Mouse (Mus musculus) liver, adult 2 months (tissue): ENCODE measurements around the gene Fam216a. TPM values are rescaled to one million over a fixed set of nuclear protein-coding genes. Genes with fewer than 3 reads are reported as not detected.

Source experiments
- DNase-seq: peaks from one replicate; pipeline ENCODE4 v3.0.0-alpha.2; 2011; ENCODE audit warnings: low read depth, low spot score; ENCODE audit errors: extremely low read depth
- H3K27ac ChIP-seq: fragments of 200-500 bp; replicated peaks from 2 replicates; pipeline ENCODE4 v1.5.1; 2012; ENCODE audit warnings: low read depth, mild to moderate bottlenecking, control low read depth, inconsistent platforms, low read length; ENCODE audit not compliant: insufficient read depth
- H3K27me3 ChIP-seq: fragments of 200-500 bp; 2 replicates; pipeline ENCODE4 v1.6.1; 2012; ENCODE audit warnings: mild to moderate bottlenecking, moderate library complexity, low read length, inconsistent platforms; ENCODE audit not compliant: control insufficient read depth, insufficient read depth
- H3K36me3 ChIP-seq: fragments of 200-500 bp; 2 replicates; pipeline ENCODE4 v1.6.1; 2012; ENCODE audit warnings: low read length, inconsistent platforms; ENCODE audit not compliant: control insufficient read depth, insufficient read depth
- H3K4me1 ChIP-seq: fragments of 200-500 bp; 2 replicates; pipeline ENCODE4 v1.6.1; 2011; ENCODE audit warnings: low read length; ENCODE audit not compliant: control insufficient read depth, insufficient read depth
- H3K4me3 ChIP-seq: fragments of 200-500 bp; 2 replicates; pipeline ENCODE4 v1.5.1; 2011; ENCODE audit warnings: low read depth, mild to moderate bottlenecking, control low read depth, low read length, moderate library complexity; ENCODE audit not compliant: insufficient read depth
- H3K79me2 ChIP-seq: fragments of 200-500 bp; 2 replicates; pipeline ENCODE4 v1.6.1; 2012; ENCODE audit warnings: inconsistent platforms, mild to moderate bottlenecking, low read length, moderate library complexity; ENCODE audit not compliant: control insufficient read depth, insufficient read depth
- H3K9ac ChIP-seq: fragments of 200-500 bp; 2 replicates; pipeline ENCODE4 v1.6.1; 2012; ENCODE audit warnings: low read depth, mild to moderate bottlenecking, control low read depth, inconsistent platforms, low read length
- CTCF ChIP-seq: fragments of 200-500 bp; IDR thresholded peaks from 2 replicates; pipeline ENCODE4 v1.5.1; 2011; ENCODE audit warnings: low read depth, low read length, control low read depth
- POLR2A ChIP-seq: fragments of 200-500 bp; IDR thresholded peaks from 2 replicates; pipeline ENCODE4 v1.6.1; 2011; ENCODE audit warnings: low read length, control low read depth; ENCODE audit not compliant: insufficient read depth; ENCODE audit errors: extremely low read depth
- WGBS: fragments of 180-500 bp; shearing (Covaris S2); methylation state at CpG from one replicate; pipeline ENCODE4 v1.1.7; 2018; 5-methylcytosine and 5-hydroxymethylcytosine counted together
- polyA plus RNA-seq: library from polyadenylated mRNA; depleted of rRNA; stranded (reverse); fragments of >200 nt; gene quantifications from 2 replicates; pipeline ENCODE4 v1.2.3, GENCODE M21; 2012
- total RNA-seq: library from RNA; depleted of rRNA; stranded (reverse); fragments of >200 nt; gene quantifications from 2 replicates; pipeline ENCODE4 v1.2.3, GENCODE M21; 2014

Gene Fam216a
- total and polyA plus RNA-seq, 2 experiments, result 3.4 to 4.2 TPM

DNA sequence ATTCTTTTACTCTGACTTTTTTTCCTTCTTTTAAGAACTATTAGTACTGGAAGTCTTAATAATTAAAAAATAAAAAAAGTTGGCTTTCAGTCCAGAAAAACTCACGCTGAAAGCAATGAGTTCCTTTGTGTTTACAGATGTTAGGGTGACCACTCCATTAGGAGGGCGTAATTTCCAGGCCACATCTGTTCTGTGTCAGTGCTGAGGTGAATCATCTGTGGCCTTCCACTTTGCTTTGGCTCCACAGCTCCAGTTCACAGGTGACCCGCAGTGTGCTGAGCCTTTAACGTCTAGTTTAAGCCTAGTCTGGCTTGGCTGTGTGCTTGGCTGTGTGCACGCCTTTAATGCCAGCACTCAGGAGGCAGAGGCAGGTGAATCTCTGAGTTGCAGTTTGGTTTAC lies 39.7 kb upstream of the Fam216a start:
- no peak for DNase-seq
- TF ChIP-seq CTCF, result no peak
- no peak for TF ChIP-seq POLR2A
- Histone ChIP-seq H3K4me1 (no peaks in the 10 kb centered on the region), H3K4me3 (no peak overlapping the region), H3K27ac (no peak overlapping the region), H3K36me3 (peaks cover 2% of the 10 kb centered on the region; the same call in 1 of the 2 replicates), H3K79me2 (no peaks in the 10 kb centered on the region), H3K27me3 (no peaks in the 10 kb centered on the region), H3K9ac (no peak overlapping the region)
- WGBS, result 76% methylated on average over 5 of the region's 5 CpGs

DNA sequence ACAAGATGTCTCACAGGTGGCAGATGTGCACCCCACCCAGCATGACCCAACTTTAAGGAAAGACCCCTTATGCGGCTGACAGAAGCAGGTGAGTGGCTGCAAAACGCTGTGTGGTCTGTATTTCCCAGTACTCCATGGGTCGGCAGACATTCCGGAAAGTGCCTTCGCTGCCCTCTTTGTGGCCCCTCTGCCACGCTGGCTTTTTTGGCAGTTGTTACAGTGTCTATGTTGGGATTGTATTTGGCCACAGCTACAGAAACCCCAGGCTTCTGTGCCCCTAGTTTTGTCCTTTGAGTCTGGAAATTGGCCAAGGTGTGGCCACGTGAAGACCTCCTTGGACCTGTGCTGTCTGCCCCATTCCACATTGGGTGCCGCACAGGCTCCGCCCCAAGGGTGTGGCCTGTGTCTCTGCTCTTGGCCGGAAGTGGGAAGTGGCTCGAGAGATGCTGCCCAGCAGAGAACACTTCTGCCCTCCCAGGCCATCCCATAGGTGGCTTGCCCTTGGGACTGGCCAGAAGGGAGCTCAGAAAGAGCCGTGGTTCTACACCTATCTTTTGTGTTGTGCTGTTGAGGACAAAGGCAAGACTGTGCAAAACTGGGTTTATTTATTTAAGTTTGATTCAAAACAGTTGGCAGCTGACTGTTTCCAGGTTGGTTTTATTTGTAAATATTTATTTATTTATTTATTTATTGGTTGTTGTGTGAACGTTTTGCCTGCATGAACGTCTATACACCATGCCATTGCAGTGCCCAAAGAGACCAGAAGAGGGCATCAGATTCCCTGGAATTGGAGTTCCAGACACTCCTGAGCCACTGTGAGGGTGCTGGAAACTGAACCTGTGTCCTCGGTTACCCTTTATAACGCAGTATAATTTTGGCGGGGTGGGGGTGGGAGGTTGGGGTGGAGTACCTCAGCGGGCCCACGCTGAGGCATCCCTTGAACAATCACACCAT lies 37.8 kb upstream of the Fam216a start:
- whole genome bisulfite sequencing, result 93% methylated on average over 19 of the region's 19 CpGs
- Histone ChIP-seq H3K27me3 (no peaks in the 10 kb centered on the region), H3K9ac (no peak overlapping the region), H3K27ac (no peak overlapping the region), H3K4me3 (no peak overlapping the region), H3K36me3 (peaks cover 12% of the 10 kb centered on the region; the same call in 1 of the 2 replicates), H3K79me2 (no peaks in the 10 kb centered on the region), H3K4me1 (no peaks in the 10 kb centered on the region)
- DNase-seq, result no peak
- TF ChIP-seq CTCF, result no peak
- no peak for TF ChIP-seq POLR2A

DNA sequence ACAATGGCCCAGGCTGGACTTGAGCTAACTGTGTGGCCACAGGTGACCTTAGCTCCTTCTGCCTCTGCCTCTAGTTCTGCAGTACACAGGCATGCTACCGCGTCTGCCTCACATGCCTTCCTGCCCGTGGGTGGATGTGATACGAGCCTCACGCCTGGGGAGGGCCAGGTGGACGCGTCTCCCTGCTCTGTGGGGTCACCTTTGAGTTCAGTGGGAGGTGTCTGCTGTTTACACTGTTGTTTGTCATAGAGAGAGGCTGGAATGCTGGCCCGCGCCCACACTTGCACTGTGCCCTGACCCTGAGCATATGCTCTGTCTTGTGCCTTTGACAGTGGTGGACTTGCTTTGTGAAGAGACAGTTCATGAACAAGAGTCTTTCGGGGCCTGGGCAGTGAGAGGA lies 33.4 kb upstream of the Fam216a start:
- H3K36me3 ChIP-seq, result peaks cover 21% of the 10 kb centered on the region; the same call in 1 of the 2 replicates
- H3K4me3 ChIP-seq, result no peak overlapping the region
- TF ChIP-seq POLR2A (no peak), CTCF (no peak)
- H3K9ac ChIP-seq, result no peak overlapping the region
- H3K4me1 ChIP-seq, result peaks cover 4% of the 10 kb centered on the region
- H3K27me3 ChIP-seq, result no peaks in the 10 kb centered on the region
- DNase-seq, result no peak
- no peak overlapping the region for H3K27ac ChIP-seq
- H3K79me2 ChIP-seq, result no peaks in the 10 kb centered on the region
- 77% methylated on average over 10 of the region's 10 CpGs for WGBS

DNA sequence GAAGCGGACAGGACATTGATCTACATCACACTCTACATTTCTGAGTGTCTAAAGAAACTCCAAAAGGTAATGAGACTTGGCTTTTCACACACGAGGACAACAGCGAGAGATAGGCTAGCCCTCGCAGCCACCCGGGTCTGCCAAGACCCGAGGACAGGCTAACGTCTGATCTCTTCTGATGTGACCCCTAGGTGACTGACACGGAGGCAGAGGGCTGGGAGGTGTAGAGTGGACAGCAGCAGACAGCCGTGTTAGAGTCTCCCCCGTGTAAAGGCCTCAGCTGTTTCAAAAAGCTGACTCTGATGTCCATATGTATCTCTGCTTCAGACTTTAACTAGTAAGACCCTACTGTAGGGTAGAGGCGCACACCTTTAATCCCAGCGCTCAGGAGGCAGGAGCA lies 31.2 kb upstream of the Fam216a start:
- 93% methylated on average over 12 of the region's 12 CpGs for WGBS

DNA sequence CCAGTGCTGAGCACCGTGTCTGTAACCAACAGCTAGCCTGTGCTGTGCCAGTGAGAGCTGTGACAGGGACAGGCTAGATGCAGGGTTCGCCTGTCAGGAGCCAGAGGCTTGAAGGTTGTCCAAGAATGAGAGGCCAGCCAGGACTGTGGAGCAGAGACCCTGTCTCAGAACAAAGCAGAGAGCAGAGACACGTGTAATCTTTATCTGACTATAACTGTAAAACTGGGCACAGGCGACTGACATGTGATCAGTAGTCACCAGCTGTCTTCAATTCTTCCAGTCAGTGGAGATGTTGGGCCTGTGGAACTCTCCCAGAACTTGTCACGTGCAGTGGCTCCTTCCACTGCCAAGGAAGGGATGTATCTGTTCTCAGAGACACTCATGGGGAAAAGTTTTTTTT lies 30.6 kb upstream of the Fam216a start:
- 86% methylated on average over 5 of the region's 5 CpGs for WGBS

More for the DNA sequence above, 31.2 kb upstream of the Fam216a start:
- Histone ChIP-seq H3K9ac (no peak overlapping the region), H3K27me3 (no peaks in the 10 kb centered on the region), H3K4me3 (no peak overlapping the region), H3K79me2 (no peaks in the 10 kb centered on the region), H3K36me3 (peaks cover 21% of the 10 kb centered on the region; the same call in 1 of the 2 replicates), H3K27ac (no peak overlapping the region), H3K4me1 (peaks cover 8% of the 10 kb centered on the region)
- DNase-seq, result no peak
- no peak for TF ChIP-seq POLR2A
- no peak for TF ChIP-seq CTCF

More for the DNA sequence above, 30.6 kb upstream of the Fam216a start:
- peak; percentile 35 for DNase-seq
- H3K27ac ChIP-seq, result peak overlapping the region; percentile 20; the same call in 1 of the 2 replicates
- H3K79me2 ChIP-seq, result no peaks in the 10 kb centered on the region
- TF ChIP-seq CTCF (no peak), POLR2A (no peak)
- H3K36me3 ChIP-seq, result peaks cover 21% of the 10 kb centered on the region; the same call in 1 of the 2 replicates
- H3K4me3 ChIP-seq, result no peak overlapping the region
- H3K27me3 ChIP-seq, result no peaks in the 10 kb centered on the region
- H3K9ac ChIP-seq, result no peak overlapping the region
- peaks cover 8% of the 10 kb centered on the region for H3K4me1 ChIP-seq
